In genomic region chr11:62807965-62808364, GRCm38 (mm10) we compare ENCODE assay signal across 32 mouse cellular contexts. TPM values are rescaled to one million over a fixed set of nuclear protein-coding genes. Genes with fewer than 3 reads are reported as not detected.
"Had no signal": no experiment of that assay in that cellular context is flagged by ENCODE, and none has a peak within 500 bp of the region (broad histone marks: within the 10 kb centered on the region; RNA-seq: fewer than 3 reads in every experiment).

No protein-coding gene starts in this region.

- H3K4me1 ChIP-seq: liver, embryonic 13.5 days; neural tube, embryonic 12.5 days; neural tube, embryonic 15.5 days; stomach, embryonic 15.5 days had no signal

- DNase-seq: kidney, adult 18-20 months; kidney, postnatal 25 days; layer of hippocampus, adult 9-11 months; layer of hippocampus, postnatal 36 days; liver, embryonic 13.5 days; lung, adult 2 months; lung, postnatal 14 days; lung, postnatal 4 days; midbrain, embryonic 14.5 days; right cerebral cortex, adult 18-20 months; right cerebral cortex, postnatal 25 days; thymus, postnatal 25 days had no signal

- H3K27me3 ChIP-seq: liver, embryonic 13.5 days; neural tube, embryonic 12.5 days; neural tube, embryonic 15.5 days; stomach, embryonic 15.5 days had no signal

- H3K9me3 ChIP-seq: liver, embryonic 13.5 days; neural tube, embryonic 12.5 days; neural tube, embryonic 15.5 days; stomach, embryonic 15.5 days had no signal

- ATAC-seq: intestine, embryonic 16.5 days had no signal

- H3K36me3 ChIP-seq: liver, embryonic 13.5 days; neural tube, embryonic 12.5 days; neural tube, embryonic 15.5 days; stomach, embryonic 15.5 days had no signal

- H3K27ac ChIP-seq: kidney, postnatal 0 days; layer of hippocampus, adult 2 months; left cerebral cortex, adult 2 months; liver, embryonic 13.5 days; neural tube, embryonic 12.5 days; neural tube, embryonic 15.5 days; stomach, embryonic 15.5 days had no signal

- H3K4me3 ChIP-seq: layer of hippocampus, adult 2 months; left cerebral cortex, adult 2 months; liver, embryonic 13.5 days; neural tube, embryonic 12.5 days; neural tube, embryonic 15.5 days; stomach, embryonic 15.5 days had no signal

RNA-seq across cellular contexts. Expression of gene Zfp286, which starts 18.7 kb away (rescaled TPM):
- polyA plus RNA-seq: liver, adult 2 months had no signal

RNA-seq across cellular contexts. Expression of gene Fbxw10, which starts 38.9 kb away (rescaled TPM):
- total RNA-seq: liver, adult 2 months had no signal
- polyA plus RNA-seq: liver, adult 2 months had no signal

RNA-seq across cellular contexts. Expression of gene Gm10428, which starts 55.1 kb away (rescaled TPM):
- total RNA-seq: layer of hippocampus, adult 2 months; layer of hippocampus, postnatal 36 days; left cerebral cortex, adult 2 months; left cerebral cortex, postnatal 10 days; left cerebral cortex, postnatal 36 days; liver, adult 2 months; megakaryocyte-erythroid progenitor cell, adult 5-6 weeks; midbrain, postnatal 0 days had no signal
- polyA plus RNA-seq: intestine, embryonic 16.5 days; kidney, embryonic 14.5 days; large intestine, adult 2 months; limb, embryonic 14.5 days; liver, adult 2 months; liver, embryonic 13.5 days; liver, embryonic 16.5 days; lung, adult 2 months; lung, embryonic 16.5 days; midbrain, embryonic 11.5 days; midbrain, embryonic 14.5 days; neural tube, embryonic 12.5 days; neural tube, embryonic 15.5 days; spleen, adult 2 months; stomach, embryonic 15.5 days; thymus, postnatal 0 days had no signal
